In genomic region chr16:15259474-15259873, GRCm38 (mm10) we compare ENCODE assay signal across 19 mouse cellular contexts. TPM values are rescaled to one million over a fixed set of nuclear protein-coding genes. Genes with fewer than 3 reads are reported as not detected.
A peak's percentile ranks its signal among the peaks of the same experiment; 100 is the strongest.
DNase-seq lines count a peak whose midpoint lies in the region; ATAC-seq and TF ChIP-seq lines count a peak whose summit lies in the region.
"Had no signal": no experiment of that assay in that cellular context is flagged by ENCODE, and none has a peak within 500 bp of the region (broad histone marks: within the 10 kb centered on the region; RNA-seq: fewer than 3 reads in every experiment).

No protein-coding gene starts in this region.

- no peaks in the 10 kb centered on the region for H3K27me3 ChIP-seq in heart, embryonic 15.5 days
- no peaks in the 10 kb centered on the region for H3K27me3 ChIP-seq in lung, embryonic 14.5 days (ENCODE audit: insufficient read depth, low read length)
- no peaks in the 10 kb centered on the region for H3K27me3 ChIP-seq in lung, postnatal 0 days (replicated peaks; ENCODE audit: insufficient read depth, low read length)
- no peaks in the 10 kb centered on the region for H3K27me3 ChIP-seq in intestine, embryonic 15.5 days (replicated peaks)
- H3K27me3 ChIP-seq: embryonic facial prominence, embryonic 13.5 days; heart, embryonic 12.5 days; midbrain, embryonic 12.5 days had no signal

- H3K27ac ChIP-seq in heart, embryonic 15.5 days, result peak overlapping the region; percentile 47
- peak overlapping the region; percentile 19; the same call in 1 of the 2 replicates for H3K27ac ChIP-seq in lung, embryonic 14.5 days (ENCODE audit: low read depth)
- H3K27ac ChIP-seq in lung, postnatal 0 days (ENCODE audit: low read length), result no peak overlapping the region
- H3K27ac ChIP-seq in intestine, embryonic 15.5 days, result peak overlapping the region; percentile 40; the same call in 1 of the 2 replicates
- H3K27ac ChIP-seq: embryonic facial prominence, embryonic 13.5 days; midbrain, embryonic 12.5 days had no signal

- 61% methylated on average over 6 of the region's 6 CpGs for WGBS in heart, embryonic 15.5 days
- 38% methylated on average over 6 of the region's 6 CpGs for WGBS in lung, embryonic 14.5 days
- WGBS in lung, postnatal 0 days, result 47% methylated on average over 6 of the region's 6 CpGs
- 60% methylated on average over 6 of the region's 6 CpGs for WGBS in intestine, embryonic 15.5 days

- TF ChIP-seq EP300 in lung, postnatal 0 days (IDR thresholded peaks at IDR 0.05), result no peak

- H3K9ac ChIP-seq in heart, embryonic 15.5 days, result no peak overlapping the region
- no peak overlapping the region for H3K9ac ChIP-seq in lung, embryonic 14.5 days
- no peak overlapping the region for H3K9ac ChIP-seq in lung, postnatal 0 days (replicated peaks; ENCODE audit: low read depth)
- H3K9ac ChIP-seq in intestine, embryonic 15.5 days, result no peak overlapping the region
- H3K9ac ChIP-seq: embryonic facial prominence, embryonic 13.5 days; heart, embryonic 12.5 days; midbrain, embryonic 12.5 days had no signal

- H3K36me3 ChIP-seq in heart, embryonic 15.5 days, result no peaks in the 10 kb centered on the region
- H3K36me3 ChIP-seq in lung, embryonic 14.5 days (ENCODE audit: insufficient read depth), result no peaks in the 10 kb centered on the region
- no peaks in the 10 kb centered on the region for H3K36me3 ChIP-seq in lung, postnatal 0 days (ENCODE audit: insufficient read depth, low read length)
- no peaks in the 10 kb centered on the region for H3K36me3 ChIP-seq in intestine, embryonic 15.5 days
- H3K36me3 ChIP-seq: embryonic facial prominence, embryonic 13.5 days; heart, embryonic 12.5 days; midbrain, embryonic 12.5 days had no signal

- H3K9me3 ChIP-seq in heart, embryonic 15.5 days (replicated peaks), result no peaks in the 10 kb centered on the region
- H3K9me3 ChIP-seq in lung, embryonic 14.5 days (ENCODE audit: low read depth, low read length), result no peaks in the 10 kb centered on the region
- H3K9me3 ChIP-seq in lung, postnatal 0 days (ENCODE audit: low read length), result no peaks in the 10 kb centered on the region
- no peaks in the 10 kb centered on the region for H3K9me3 ChIP-seq in intestine, embryonic 15.5 days
- H3K9me3 ChIP-seq: embryonic facial prominence, embryonic 13.5 days; heart, embryonic 12.5 days; midbrain, embryonic 12.5 days had no signal

- H3K4me2 ChIP-seq in heart, embryonic 15.5 days, result no peak overlapping the region
- H3K4me2 ChIP-seq in lung, embryonic 14.5 days, result no peak overlapping the region
- no peak overlapping the region for H3K4me2 ChIP-seq in lung, postnatal 0 days (replicated peaks; ENCODE audit: low read depth, low read length)
- no peak overlapping the region for H3K4me2 ChIP-seq in intestine, embryonic 15.5 days (replicated peaks)
- H3K4me2 ChIP-seq: embryonic facial prominence, embryonic 13.5 days; heart, embryonic 12.5 days; midbrain, embryonic 12.5 days had no signal

- DNase-seq in heart, postnatal 14 days, result no peak
- DNase-seq in lung, embryonic 14.5 days, result peak; percentile 73
- no peak for DNase-seq in lung, postnatal 0 days (ENCODE audit: low spot score)
- peak; percentile 17 for DNase-seq in mesoderm, embryonic 11.5 days (ENCODE audit: low read depth, low spot score)
- DNase-seq in left cerebral cortex, adult 8-10 months (ENCODE audit: low spot score in 2 of 2), result no peak
- DNase-seq: cerebellum, postnatal 25 days; gastrocnemius, postnatal 36 days; right cerebral cortex, adult 18-20 months; thymus, postnatal 36 days had no signal

- ATAC-seq in heart, embryonic 15.5 days (replicated peaks; ENCODE audit: insufficient number of reproducible peaks, insufficient read depth, low FRiP score, low read depth), result no peak
- peak; percentile 59 for ATAC-seq in lung, embryonic 14.5 days (ENCODE audit: insufficient read depth)
- ATAC-seq in lung, postnatal 0 days, result no peak
- ATAC-seq in intestine, embryonic 15.5 days, result no peak
- ATAC-seq: inflammation-experienced regulatory T-cells, adult 6 months had no signal

- 0 out of 2 replicates have a peak, but pooled peaks cover 2% of the 10 kb centered on the region for H3K4me1 ChIP-seq in heart, embryonic 15.5 days (replicated peaks)
- 0 out of 2 replicates have a peak, but pooled peaks cover 5% of the 10 kb centered on the region for H3K4me1 ChIP-seq in lung, embryonic 14.5 days (ENCODE audit: insufficient read depth)
- H3K4me1 ChIP-seq in lung, postnatal 0 days (ENCODE audit: insufficient read depth, low read depth, low read length), result no peaks in the 10 kb centered on the region; the same call in 1 of the 2 replicates
- H3K4me1 ChIP-seq in intestine, embryonic 15.5 days (replicated peaks), result 0 out of 2 replicates have a peak, but pooled peaks cover 6% of the 10 kb centered on the region
- H3K4me1 ChIP-seq: heart, embryonic 12.5 days; midbrain, embryonic 12.5 days had no signal

- intact Hi-C loops in heart, postnatal 14 days (cut with DNase I), result no loop called here

- H3K4me3 ChIP-seq in heart, embryonic 15.5 days, result no peak overlapping the region
- no peak overlapping the region for H3K4me3 ChIP-seq in lung, embryonic 14.5 days (ENCODE audit: low read depth, low read length)
- H3K4me3 ChIP-seq in lung, postnatal 0 days (ENCODE audit: low read depth, low read length), result no peak overlapping the region
- no peak overlapping the region for H3K4me3 ChIP-seq in intestine, embryonic 15.5 days (replicated peaks)
- H3K4me3 ChIP-seq: embryonic facial prominence, embryonic 13.5 days; heart, embryonic 12.5 days; midbrain, embryonic 12.5 days had no signal

- no peak for TF ChIP-seq CTCF in lung, embryonic 14.5 days (IDR thresholded peaks at IDR 0.05; ENCODE audit: low read depth)
- no peak for TF ChIP-seq CTCF in lung, postnatal 0 days (IDR thresholded peaks at IDR 0.05)

RNA-seq across cellular contexts. Expression of gene Gm21897, which starts 57.8 kb away (rescaled TPM):
- not detected in 2 replicates for polyA plus RNA-seq in heart, embryonic 15.5 days (2015; fragmentation: Nextera tagmentation; extraction: Ambion mirVana)
- not detected for total RNA-seq in heart, postnatal 14 days (2021)
- not detected in 2 replicates for polyA plus RNA-seq in lung, embryonic 14.5 days (2014; fragmentation: Nextera tagmentation; extraction: Ambion mirVana)
- polyA plus RNA-seq in lung, postnatal 0 days (2015; fragmentation: Nextera tagmentation; extraction: Ambion mirVana), result not detected in 2 replicates
- polyA plus RNA-seq in intestine, embryonic 15.5 days (2015; fragmentation: Nextera tagmentation; extraction: Ambion mirVana), result not detected in 2 replicates
- total RNA-seq in left cerebral cortex, adult 8-10 months (2022), result not detected
- total RNA-seq: gastrocnemius, postnatal 36 days; layer of hippocampus, postnatal 14 days; left cerebral cortex, postnatal 25 days had no signal
- polyA plus RNA-seq: embryonic facial prominence, embryonic 13.5 days; heart, embryonic 12.5 days; hindbrain, embryonic 11.5 days; inflammation-experienced regulatory T-cells, adult 6 months; liver, embryonic 16.5 days; midbrain, embryonic 12.5 days had no signal

Comparison
In these comparisons a context has a peak if more than half of its experiments do, and no peak if none do; other contexts are left out.
1. DNase-seq: peak in lung, embryonic 14.5 days (single experiment) and mesoderm, embryonic 11.5 days (single experiment); none in heart, postnatal 14 days (0 of 2), lung, postnatal 0 days (single experiment) and left cerebral cortex, adult 8-10 months (0 of 2).